Mouse (Mus musculus): Measurements from ENCODE around the gene Trim38.

The Trim38 gene

GRCm38 (mm10) chr13:23761871-23762821 is 7.6 kb upstream of the Trim38 start, which contains the start of gene Hist1h3a:
TSS of gene Hist1h3a (minus strand) at chr13:23762386.
- peak; percentile 79 for DNase-seq

DNA sequence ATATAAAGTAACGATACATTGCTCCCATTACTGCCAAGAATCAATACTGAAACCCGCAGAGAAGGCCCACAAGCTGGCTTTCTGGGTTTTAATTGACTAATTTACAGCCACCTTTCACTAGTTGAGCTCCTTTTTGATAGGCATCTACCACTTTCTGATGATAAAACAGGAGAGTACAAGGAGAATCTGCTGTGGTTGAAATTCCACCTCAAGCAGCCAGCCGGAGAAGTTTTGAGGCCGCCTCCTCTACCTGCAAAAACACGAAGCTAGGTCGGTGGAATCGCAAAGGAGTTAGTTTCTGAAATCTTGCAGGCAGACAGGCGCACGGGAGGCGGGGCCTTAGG is 6.5 kb upstream of the Trim38 start:
- DNase-seq, result no peak

DNA sequence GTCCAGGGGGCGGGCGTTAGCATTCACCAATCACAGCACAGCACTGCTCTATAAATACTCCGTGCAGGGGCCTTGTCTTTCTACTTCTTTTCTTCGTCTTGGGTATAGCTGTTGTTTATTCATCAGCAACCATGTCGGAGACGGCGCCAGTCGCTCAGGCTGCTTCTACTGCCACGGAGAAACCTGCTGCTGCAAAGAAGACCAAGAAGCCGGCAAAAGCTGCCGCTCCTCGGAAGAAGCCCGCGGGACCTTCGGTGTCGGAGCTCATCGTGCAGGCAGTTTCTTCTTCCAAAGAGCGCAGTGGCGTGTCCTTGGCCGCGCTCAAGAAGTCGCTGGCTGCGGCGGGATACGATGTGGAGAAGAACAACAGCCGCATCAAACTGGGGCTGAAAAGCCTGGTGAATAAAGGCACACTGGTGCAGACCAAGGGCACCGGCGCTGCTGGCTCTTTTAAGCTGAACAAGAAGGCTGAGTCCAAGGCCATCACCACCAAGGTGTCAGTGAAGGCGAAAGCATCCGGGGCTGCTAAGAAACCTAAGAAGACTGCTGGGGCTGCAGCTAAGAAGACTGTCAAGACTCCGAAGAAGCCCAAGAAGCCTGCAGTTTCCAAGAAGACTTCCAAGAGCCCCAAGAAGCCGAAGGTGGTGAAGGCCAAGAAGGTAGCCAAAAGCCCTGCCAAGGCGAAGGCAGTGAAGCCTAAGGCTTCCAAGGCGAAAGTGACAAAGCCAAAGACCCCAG is 6.0 kb upstream of the Trim38 start, which contains the start of gene Hist1h1a:
TSS of gene Hist1h1a (plus strand) at position 81 of the 738 bp plus-strand sequence.
- peak; percentile 90 for DNase-seq

- DNase-seq, result no peak
Measured at GRCm38 (mm10) chr13:23764324-23765171, 5.2 kb upstream of the Trim38 start.

DNA sequence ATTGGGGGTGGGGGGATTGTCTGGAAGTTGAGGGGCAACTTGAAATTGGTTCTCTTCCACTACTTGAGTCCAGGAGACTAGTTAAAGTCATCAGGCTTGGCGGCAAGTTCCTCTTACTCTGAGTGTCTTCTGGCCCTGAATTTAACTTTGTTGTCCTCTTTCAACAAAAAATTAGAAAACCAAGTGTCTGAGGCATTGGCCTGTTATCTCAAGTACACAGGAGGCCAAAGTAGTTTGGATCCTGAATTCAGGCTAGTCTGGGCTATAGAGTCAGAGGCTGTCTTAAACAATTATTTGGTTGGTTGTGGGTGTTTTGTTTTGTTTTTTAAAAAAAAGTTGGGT is 4.6 kb upstream of the Trim38 start:
- DNase-seq, result no peak

GRCm38 (mm10) chr13:23766772-23767171 is 2.9 kb upstream of the Trim38 start:
- DNase-seq, result no peak

DNA sequence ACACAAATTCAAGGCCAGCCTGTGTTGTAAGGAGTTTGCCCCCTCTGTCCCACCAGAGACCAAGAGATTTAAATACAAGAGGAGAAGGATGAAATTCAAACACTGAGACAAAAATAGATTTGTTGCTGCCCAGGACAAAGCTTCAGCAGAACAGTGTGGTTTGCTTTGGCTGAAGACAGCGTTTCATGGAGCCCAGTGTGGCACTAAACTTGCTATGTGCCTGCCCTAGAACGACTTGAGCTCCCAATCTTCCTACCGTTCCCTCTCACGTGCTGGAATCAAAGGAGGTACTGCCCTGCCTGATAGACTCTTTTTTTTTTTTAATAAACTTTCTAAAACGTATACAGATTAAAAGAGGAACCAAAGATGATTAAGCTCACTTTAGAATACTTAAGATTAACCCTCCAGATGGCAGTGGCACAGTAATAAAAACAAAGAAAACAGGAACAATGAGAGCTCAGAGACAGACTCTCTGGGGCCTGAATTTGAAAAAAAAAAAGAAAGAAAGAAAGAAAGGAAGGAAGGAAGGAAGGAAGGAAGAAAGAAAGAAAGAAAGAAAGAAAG is 797 bp upstream of the Trim38 start:
- DNase-seq, result no peak

DNA sequence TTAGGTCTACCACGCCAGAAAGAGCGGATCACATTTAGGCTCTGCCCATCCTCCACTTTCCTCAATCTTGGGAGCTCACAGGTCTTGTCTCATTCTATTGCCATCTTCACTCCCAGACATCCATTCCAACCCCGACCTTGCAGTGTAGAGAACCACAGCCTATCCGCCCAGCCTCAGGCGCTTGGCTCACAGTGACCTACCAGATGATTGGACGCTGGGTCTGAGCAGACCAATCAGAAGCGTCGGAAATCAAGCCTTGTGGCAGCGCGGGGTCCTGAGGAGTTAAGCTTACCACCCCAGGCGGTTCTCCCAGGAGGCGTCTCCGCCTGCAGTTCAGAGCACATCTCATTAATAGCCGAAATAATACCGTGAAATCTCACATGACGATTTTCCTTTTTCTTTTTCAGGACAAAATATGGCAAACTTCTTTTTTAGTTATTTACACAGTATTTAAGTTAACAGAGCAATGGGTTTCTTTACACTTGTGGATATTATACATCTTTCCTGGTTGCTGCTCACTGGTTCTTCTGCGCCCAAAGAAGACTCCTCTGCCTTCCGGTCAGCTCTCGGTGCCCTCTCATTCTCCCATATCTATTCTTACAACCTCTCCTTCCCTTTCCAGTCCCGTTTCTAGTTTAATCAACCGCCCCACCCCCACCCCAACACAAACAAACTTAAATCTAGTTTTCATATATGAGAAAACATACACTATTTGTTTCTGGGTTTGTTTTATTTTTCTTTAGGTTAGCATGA is 3.0 kb downstream of the Trim38 start:
- DNase-seq, result peak; percentile 29

GRCm38 (mm10) chr13:23778339-23778738 is 8.6 kb downstream of the Trim38 start:
- no peak for DNase-seq

- DNase-seq, result no peak
Measured at GRCm38 (mm10) chr13:23779025-23779424, 9.3 kb downstream of the Trim38 start.

DNA sequence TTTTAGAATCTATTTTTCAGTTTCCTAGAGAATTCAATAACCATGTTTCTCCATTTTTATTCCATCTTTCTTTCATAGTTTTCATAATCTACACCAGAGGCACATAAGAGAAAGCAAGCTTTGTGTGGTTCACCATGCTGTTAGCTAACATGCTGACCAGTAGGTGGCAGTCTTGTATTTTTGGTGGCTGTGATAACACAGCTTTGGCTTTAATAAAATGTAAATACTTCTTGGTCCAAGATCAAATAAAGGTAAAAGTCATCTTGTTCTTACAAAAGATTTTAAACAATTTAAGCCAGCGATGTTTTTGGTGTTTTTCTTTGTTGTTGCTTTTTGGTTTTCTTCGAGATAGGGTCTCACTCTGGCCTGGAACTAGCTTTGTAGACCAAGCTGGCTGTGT is 22.8 kb downstream of the Trim38 start:
- peak; percentile 51 for DNase-seq

DNA sequence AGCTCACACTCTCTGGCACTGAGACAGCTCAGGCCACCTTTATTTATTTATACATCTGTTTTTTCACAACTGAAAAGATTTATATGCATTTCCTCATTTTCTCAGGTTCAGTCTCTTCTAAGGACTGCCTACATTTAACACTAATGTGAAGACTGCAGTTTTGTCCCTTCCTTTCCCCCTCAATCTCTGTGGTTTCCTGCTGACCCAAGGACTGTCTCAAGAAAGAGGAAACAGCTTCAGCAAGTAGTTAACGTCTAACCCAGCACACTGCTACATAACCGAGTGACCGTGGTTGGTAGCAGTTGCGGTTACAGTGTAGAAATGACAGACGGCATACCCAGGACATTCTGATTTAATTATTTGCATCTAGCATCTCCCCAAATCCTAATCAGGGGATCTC is 29.7 kb downstream of the Trim38 start:
- no peak for DNase-seq

- no peak for DNase-seq
Measured at GRCm38 (mm10) chr13:23804532-23804931, 34.8 kb downstream of the Trim38 start.

DNA sequence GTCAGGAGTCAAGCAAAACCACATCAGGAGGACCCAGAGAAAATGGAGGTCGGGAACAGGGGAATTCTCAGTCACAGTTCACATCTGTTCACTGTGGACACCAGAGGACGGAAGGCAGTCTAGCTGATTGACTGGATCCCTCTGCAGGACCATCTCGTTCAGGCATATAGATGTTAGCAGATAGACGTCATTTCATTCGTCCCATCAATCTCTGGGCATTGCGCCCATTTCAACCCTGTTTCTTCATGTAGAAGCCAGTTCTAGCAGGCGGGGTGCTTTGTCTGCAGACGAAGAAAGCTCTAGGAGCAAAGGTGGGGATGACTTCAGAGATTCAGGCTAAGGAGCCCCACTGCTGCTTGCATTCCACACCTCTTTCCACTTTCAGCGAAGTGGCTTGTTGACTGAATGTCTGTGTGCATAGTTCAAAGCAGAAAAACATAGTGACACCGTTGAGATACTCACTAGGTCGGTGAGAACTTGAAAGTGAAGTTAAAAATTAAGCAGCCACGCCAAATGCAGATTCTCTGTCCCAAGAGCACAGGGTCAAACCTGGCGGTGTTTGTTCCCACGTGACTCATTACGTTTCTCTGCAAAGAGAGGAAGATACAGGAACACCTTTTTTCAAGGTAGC is 36.8 kb downstream of the Trim38 start, which contains the start of gene Slc17a2:
TSS of gene Slc17a2 (plus strand) at position 572 of the 631 bp plus-strand sequence.
- peak; percentile 32 for DNase-seq

GRCm38 (mm10) chr13:23816148-23816547 is 46.4 kb downstream of the Trim38 start:
- DNase-seq, result no peak

DNA sequence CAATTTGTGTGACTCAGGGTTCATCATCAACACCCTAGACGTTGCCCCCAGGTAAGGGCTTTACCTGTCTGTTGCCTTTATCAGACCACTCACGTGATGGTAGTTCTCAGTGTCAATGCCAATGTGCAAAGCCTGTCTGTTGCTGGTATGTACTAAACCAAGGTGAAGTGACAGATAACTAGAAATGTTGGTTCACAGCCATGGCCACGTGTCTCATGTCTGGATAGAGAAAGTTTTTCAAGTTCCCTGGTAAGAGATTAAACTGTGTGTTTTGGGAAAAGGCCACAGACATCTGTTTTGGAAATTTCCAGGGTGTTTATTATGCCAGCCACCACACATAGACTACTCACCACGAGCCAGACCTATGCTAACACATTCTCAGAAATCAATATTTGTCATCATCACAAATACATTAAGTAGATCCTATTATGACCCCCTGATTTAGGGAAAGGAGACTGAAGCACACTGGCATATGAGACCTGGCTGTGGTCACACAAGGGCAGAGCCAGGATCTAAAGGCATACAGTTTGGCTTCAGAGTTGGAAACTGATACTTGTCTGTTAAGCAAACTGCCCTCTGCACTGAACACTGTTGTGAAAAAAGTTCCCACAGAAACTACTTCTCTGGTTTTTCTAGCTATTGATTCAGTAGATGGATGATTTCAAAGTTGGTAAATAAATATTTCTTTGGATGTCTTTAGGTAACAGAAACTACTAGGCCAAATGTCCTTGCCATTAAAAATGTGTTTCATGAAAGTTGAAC is 50.6 kb downstream of the Trim38 start:
- no peak for DNase-seq

DNA sequence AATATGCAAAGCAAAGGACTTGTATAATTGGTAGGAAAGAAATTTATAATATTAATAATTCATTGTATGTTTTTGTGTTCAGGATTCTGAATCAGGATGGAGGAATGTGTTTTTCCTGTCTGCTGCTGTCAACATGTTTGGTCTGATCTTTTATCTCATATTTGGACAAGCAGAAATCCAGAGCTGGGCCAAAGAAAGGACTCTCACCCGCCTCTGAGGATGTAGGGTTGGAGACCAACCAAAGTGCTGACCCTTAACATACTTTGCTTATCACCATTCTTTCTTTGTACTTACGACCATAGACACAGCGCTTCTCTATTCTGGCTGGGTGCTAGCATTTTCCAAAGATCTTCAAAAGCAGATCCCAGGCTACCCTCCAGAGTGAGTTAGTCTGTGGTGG is 52.5 kb downstream of the Trim38 start:
- no peak for DNase-seq

GRCm38 (mm10) chr13:23826606-23827005 is 56.9 kb downstream of the Trim38 start:
- no peak for DNase-seq

GRCm38 (mm10) chr13:23833053-23833452 is 63.3 kb downstream of the Trim38 start:
- peak; percentile 63 for DNase-seq

GRCm38 (mm10) chr13:23834836-23835235 is 65.1 kb downstream of the Trim38 start:
- no peak for DNase-seq

DNA sequence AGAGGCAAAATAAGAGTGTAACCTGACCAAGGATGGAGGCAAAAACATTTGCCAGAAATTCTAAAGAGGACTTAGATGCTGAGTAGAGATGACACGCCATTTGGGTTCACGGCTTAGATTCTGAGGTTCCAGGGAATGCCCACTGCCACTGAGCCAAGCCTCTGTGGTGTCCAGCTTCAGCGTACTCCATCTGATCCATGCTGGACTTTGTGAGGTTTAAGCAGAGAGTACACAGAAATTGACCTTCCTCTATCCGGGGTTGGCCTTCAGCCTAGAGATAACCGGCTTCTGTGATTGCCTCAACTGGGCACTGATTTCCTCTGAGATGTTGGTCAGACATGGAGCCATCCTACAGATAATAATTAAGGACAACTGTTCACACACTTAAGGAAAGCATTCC is 66.9 kb downstream of the Trim38 start:
- no peak for DNase-seq

Measured in kidney, postnatal 14 days (tissue).